Mouse (Mus musculus): ENCODE data around the gene 9530068E07Rik.

9530068E07Rik gene

GRCm38 (mm10) chr11:52420296-52421052 lies 24.2 kb downstream of the 9530068E07Rik start:
- in situ Hi-C loops (cut with MboI, MseI): no loop called here

- in situ Hi-C loops (cut with MboI, MseI): no loop called here
Observed at GRCm38 (mm10) chr11:52421053-52421778, 25.0 kb downstream of the 9530068E07Rik start.

GRCm38 (mm10) chr11:52429440-52429839 lies 33.2 kb downstream of the 9530068E07Rik start:
- in situ Hi-C loops (cut with MboI, MseI): no loop called here

- in situ Hi-C loops (cut with MboI, MseI): no loop called here
Observed at GRCm38 (mm10) chr11:52431594-52431993, 35.4 kb downstream of the 9530068E07Rik start.

GRCm38 (mm10) chr11:52432148-52432547 lies 35.9 kb downstream of the 9530068E07Rik start:
- in situ Hi-C loops (cut with MboI, MseI): no loop called here

GRCm38 (mm10) chr11:52433076-52433796 lies 37.0 kb downstream of the 9530068E07Rik start:
- in situ Hi-C loops (cut with MboI, MseI): no loop called here

GRCm38 (mm10) chr11:52433797-52434195 lies 37.6 kb downstream of the 9530068E07Rik start:
- in situ Hi-C loops (cut with MboI, MseI): no loop called here

GRCm38 (mm10) chr11:52435466-52435865 lies 39.2 kb downstream of the 9530068E07Rik start:
- in situ Hi-C loops (cut with MboI, MseI): no loop called here

GRCm38 (mm10) chr11:52437123-52437522 lies 40.9 kb downstream of the 9530068E07Rik start:
- in situ Hi-C loops (cut with MboI, MseI): no loop called here

GRCm38 (mm10) chr11:52441096-52441495 lies 44.9 kb downstream of the 9530068E07Rik start:
- in situ Hi-C loops (cut with MboI, MseI): no loop called here

GRCm38 (mm10) chr11:52447242-52447641 lies 51.0 kb downstream of the 9530068E07Rik start:
- in situ Hi-C loops (cut with MboI, MseI): no loop called here

GRCm38 (mm10) chr11:52449004-52449403 lies 52.8 kb downstream of the 9530068E07Rik start:
- in situ Hi-C loops (cut with MboI, MseI): no loop called here

- in situ Hi-C loops (cut with MboI, MseI): no loop called here
Observed at GRCm38 (mm10) chr11:52458281-52458680, 62.1 kb downstream of the 9530068E07Rik start.

Data from T-helper 17 cell (primary cell).